Mouse (Mus musculus) A20 (cell line): ENCODE data around the gene E2f4.

ENCODE experiments used
- DNase-seq: peaks from one replicate; pipeline ENCODE4 v3.0.0-alpha.2; 2011; ENCODE audit warnings: low read depth, low spot score

E2f4 gene

DNA sequence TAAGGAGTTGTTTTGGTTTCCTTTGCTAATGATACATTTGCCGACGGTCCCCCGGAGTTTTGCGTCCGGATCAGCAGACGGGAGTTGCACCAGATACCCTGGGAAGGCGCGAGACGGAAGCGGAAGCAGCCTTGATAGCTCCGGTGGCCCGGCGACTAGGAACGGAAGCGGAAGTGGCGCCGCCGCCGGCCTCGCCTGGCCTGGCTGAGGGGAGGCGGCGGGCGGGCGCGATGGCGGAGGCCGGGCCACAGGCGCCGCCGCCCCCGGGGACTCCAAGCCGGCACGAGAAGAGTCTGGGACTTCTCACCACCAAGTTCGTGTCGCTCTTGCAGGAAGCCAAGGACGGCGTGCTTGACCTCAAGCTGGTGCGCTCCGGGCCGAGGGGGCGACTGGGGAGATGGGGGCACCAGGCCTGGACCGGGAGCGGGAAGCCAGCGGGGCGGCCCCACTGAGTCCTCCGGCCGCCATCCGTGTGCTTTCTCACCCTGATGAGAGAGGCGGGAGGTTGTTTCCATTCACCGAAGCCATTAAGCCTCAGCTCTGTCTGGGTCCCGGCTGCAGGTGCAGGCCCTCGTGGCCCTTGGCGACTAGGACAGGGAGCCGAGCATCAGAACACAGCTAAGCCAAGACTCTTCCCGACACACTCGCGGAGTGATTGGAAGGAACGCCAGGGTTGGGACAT is at the start of gene E2f4:
TSS of gene E2f4 (plus strand) at position 153 of the 682 bp plus-strand sequence.
- DNase-seq = peak; percentile 94

DNA sequence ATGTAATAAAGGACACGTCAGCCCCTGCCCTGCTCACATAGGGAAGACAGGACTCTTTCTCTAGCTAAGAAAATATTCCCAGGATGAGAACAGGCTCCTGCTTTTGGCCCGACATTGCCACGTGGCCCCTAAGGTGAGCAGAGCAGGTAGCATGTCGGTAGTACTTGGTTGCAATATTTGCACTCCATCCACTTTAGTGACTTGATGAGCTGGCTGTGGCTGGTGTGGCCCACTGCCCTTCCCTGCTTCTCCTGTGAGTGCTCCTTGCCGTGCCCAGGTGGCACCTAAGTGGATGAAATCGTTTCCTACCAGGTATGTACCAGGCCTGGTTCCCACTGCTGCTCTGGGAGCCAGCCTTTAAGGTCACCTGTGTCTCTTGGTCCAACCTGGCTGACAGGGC is 45.5 kb upstream of the E2f4 start:
- no peak for DNase-seq

DNA sequence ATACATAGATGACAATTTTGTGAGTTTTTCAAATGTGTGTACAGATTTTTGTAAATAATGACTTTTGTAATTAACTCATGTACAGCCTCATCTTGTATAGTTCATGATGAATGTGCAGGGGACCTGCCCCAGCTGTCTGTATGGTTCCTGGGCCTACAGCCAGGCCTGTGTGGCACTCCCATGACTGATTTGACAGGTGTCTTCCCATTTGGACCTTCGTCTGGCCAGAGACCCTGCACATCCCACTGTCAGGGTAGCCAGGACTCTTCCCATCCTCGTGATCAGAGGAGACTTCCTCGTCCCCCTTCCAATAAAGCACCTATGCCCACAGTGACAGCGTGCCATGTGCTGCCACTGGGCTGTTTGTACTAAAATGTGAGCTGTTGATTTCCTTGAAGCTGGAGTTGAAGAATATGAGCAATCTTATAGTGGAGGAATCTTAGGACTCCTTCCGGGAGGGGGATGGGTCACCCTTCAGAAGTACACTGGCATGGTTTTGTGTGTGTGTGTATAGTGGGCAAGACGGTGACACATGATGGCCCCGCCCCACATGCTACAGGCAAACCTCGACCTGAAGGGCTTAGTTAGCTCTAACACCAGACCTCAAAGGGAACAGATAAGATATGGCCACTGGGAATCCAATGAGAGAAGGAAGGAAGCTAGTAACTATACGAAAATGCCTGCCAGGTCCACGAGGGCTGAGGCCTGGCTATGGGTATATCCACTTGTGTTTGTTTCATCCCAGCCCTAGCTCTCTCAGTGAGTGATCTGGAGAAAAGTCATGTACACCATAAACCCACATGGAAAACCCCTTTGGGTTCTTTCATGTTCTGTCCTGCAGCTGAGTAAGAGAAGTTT is 44.6 kb upstream of the E2f4 start:
- no peak for DNase-seq

DNA sequence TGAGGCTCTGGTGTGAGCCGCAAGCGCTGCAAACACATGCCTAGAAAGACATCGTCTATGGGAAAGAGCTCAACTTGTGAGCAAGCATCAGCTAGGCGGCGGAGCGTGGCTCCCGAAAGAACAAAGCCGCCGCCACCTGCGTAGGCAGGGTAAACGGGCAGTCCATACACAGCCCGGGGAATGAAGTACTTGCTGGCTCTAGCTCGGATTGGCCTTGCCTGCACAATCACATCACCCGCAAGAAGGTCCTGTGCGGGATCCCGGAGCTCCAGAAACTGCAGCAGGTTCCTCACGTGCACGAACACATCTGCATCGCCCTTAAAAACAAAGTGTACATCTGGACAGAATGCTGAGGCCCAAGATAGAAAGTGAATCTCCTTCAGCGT is 43.7 kb upstream of the E2f4 start:
- no peak for DNase-seq

DNA sequence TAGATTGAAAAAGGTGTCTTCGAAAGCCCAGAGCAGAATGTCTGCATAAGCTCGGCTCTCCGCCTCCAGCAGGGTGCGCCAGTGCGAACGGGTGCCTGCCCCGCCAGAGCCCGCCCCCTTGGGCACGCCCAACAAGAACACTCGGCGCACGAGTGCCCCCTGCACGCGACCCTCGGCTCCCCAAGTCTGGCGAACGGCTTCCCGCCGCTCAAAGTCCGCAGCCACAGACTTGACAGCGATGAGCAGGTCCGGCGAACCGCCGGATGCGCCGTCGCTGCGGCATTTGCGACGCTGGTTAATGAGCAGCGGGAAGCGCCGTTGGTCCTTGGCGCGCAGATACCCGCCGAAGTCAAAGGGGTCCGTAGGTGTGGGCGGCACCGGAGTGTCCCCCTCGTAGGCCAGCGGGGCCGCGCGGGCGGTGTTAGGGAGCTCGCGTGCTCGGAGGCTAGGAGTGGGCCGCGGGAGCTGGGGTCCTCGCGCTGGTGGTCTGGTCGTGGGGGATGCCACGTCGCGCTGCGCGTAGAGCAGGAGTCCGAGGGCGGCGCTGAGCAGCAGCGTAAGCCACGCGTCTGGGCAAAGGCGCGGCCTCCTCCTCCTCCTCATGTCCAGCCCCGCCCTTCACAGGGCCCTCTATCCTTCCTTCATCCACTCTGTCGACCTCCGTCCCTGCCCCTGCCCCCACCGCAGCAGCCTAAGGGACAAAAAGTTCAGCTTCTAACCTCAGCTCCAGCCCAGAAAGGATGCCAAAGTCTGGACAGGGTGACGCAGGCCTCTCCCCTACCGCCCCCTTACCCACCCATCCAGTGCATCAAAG is 43.1 kb upstream of the E2f4 start:
- peak; percentile 95 for DNase-seq

DNA sequence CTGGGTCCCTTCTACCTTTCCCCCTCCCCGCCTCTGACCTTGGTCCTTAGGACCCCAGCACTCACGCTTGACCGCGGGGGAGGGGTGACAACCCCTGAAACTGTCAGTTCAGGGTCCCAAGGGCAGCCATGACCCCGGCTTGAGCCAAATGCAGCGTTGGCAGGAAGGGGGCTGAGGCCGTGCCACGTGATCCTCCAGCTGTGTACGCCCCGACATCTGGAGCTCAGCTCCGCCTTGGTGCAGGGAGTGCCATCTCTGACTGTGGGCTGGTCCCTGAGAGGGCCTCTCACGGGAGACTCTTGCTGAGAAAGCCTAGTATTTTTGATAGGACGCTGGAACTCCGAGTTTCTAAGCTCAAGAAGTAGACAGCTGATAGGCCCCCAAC is 42.5 kb upstream of the E2f4 start, which contains the start of gene B3gnt9:
TSS of gene B3gnt9 (minus strand) at position 188 of the 385 bp plus-strand sequence.
- peak; percentile 81 for DNase-seq

DNA sequence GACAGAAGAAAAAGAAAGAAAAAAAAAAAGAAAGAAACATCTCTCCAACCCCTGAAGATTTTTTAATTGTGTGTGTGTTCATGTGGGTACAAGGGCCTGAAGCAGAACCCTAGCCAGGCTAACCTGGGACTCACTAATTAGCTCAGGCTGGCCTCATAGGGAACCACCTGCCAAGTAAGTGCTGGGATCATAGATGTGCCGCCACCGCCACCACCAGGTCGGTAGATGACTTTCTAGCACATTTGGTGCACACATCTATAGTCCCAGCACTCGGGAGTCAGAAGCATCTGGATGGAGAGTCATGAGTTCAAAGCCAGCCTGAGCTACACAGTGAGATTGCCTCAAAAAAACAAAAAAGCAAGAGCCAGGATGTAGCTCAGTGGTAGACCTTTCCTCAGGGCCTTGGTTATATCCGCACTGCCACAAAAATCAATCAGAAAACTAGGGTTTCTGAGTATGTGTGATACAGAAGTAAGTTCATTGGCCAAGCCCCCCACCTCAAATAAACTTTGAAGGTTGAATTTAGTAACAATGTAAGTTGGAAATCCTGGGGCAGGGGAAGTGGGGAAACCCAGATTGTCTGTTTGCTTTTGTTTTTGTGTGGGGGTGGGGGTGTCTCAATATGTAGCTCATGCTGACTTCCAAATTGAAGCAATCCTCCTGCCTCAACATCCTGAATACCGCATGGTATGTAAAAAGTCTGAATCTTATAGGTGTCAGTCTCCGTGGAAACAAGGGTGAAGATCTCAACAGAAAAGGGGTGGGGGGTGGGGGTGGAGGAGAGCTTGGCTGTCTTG is 39.9 kb upstream of the E2f4 start:
- no peak for DNase-seq

DNA sequence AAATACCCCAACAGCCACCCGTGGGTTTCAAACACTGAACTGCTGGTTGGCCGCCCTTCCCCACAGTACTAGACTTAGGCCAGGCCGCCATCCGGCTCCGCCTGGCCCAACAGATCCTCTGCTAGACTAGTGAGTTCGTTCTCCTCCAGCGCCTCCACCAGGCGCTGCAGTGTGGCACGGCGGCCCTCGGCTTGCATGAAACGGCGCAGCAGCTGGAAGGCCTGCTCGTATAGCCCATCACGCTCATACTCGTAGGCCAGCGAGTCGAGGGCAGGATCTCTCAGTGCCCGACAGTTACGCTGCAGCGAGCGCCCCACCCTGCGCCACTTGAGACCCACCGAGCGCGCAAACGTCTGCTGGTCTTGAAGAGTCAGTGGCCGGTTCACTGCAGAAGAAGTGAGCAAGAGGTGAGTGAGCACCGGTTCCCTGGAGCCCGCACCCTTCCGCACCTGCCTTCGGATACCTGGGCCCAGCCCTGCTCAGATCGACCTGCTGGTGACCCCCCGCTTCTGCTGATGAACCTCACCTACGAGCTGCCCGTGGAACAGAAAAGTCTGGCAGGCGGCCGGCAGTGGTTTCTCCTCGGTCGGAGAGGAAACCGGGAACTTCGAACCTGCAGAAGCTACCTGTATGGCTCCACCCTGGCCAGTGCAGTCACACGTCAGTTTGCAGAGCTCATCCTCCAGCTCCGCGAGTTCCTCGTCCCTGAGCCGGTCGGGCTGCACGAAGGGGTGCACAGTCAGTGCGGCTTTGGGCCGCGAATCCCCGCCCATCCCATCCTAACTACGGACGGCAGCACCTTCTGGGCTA is 38.3 kb upstream of the E2f4 start:
- DNase-seq = no peak

DNA sequence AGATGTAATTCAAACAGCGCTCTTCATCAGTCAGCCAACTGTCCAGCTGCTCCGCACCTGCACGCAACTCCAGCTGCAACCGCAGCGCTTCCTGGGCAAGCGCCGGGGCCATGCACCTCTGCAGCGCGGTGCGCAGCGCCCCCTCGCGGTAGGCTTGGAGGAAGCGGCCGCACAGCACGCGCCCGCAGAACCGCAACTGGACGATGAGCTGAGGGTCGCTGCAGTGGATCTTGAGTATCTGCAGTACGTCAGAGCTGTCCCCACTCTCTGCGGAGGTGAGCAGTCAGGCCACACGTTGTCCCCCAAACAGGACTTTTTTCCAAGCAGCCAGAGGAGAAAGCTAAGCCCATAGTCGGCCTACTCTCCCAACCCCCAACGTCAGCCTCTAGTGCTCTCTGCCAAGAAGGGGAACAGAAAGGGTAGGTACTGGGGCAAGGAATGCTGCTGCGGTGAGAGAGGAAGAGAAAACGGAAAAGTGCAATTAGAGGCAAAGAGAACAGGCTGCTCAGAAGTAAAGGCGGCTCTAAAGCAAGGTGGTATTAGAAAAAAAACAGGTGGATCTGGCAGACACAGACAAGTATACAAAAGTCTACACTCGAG is 37.6 kb upstream of the E2f4 start:
- peak; percentile 92 for DNase-seq

DNA sequence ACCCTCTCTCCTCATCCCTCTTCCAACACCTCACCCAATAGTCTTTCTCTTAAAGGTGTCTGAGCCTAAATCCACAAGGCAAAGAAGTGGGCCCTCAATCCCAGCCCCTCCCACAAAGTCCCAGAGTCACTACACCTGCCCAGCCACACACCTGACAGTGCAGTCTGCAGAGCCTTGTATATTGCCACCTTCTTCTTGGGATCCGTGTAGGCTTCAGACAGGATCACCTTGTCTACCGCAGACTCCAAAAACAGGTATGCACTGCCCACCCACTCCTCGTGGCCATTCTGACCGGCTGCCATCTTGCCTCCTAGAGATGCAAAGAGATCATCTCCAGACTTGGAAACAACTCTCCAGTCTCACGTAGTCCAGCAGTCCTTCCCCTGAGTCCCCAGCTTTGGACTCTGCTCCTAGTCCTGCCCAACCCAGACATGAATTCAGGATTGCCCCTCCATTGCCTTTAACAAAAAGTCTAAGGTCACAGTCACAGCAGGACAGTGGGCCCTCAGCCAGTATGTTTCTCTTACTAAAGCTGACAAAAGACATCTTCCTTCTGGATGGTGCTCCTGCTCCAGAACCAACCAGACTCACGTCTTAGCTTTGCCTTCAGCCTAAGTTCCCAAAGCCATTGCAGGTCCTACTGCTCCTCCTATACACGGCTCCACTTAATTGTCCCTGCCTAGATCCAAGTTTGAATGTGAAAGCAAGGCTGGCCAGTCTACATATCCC is 36.9 kb upstream of the E2f4 start:
- no peak for DNase-seq

DNA sequence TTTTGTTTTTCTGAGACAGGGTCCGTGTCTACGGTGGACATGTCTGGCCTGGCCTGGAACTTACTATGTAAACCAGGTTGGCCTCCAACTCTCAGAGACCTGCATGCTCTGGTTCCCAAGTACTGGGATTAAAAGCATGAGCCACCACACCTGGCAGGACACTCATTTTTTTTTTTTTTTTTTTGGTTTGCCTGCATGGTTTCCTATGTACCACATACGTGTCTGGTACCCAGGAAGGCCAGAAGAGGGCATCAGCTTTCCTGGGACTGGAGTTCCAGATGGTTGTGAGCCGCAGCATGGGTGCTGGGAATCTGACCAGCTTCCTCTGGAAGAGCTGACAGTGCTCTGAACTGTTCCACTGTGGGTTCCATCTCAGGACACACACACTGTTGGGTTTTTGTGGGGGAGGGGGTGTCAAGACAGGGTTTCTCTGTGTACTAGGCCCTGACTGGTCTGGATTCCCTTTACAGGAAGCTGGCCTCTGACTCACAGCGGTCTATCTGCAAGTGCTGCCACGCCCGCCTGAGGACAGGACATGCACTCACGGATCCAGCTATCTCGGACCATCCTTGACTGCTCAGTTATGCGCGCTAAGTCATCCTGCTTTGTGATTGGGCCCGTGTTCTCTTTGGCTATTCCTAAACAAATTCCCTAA is 36.0 kb upstream of the E2f4 start:
- DNase-seq = no peak

DNA sequence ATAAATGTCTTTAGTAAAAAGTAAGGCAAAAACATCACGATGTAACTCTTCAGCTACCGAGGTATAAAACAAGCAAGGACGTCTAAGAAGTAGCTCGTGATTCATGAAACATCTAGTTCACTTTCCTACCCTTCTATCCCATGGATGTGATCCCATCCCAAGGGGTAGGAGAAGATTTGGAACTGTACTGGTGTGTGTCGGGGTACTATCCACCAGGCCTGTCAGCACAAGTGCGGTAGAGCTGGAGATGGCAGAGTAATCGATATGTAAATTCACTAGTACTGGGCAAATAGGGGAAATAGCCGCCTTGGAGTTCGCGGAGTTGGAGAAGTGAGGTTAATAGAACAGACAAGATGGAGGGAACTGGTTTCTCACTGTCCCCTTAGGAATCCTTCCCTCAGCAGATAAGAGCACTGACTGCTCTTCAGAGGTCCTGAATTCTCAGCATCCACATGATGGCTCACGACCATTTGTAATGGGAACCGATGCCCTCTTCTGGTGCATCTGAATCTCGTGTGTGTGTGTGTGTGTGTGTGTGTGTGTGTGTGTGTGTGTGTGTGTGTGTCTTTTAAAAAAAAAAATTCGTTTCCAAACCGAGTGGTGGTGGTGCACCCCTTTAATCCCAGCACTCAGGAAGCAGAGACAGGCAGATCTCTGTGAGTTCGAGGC is 34.1 kb upstream of the E2f4 start:
- peak; percentile 53 for DNase-seq

DNA sequence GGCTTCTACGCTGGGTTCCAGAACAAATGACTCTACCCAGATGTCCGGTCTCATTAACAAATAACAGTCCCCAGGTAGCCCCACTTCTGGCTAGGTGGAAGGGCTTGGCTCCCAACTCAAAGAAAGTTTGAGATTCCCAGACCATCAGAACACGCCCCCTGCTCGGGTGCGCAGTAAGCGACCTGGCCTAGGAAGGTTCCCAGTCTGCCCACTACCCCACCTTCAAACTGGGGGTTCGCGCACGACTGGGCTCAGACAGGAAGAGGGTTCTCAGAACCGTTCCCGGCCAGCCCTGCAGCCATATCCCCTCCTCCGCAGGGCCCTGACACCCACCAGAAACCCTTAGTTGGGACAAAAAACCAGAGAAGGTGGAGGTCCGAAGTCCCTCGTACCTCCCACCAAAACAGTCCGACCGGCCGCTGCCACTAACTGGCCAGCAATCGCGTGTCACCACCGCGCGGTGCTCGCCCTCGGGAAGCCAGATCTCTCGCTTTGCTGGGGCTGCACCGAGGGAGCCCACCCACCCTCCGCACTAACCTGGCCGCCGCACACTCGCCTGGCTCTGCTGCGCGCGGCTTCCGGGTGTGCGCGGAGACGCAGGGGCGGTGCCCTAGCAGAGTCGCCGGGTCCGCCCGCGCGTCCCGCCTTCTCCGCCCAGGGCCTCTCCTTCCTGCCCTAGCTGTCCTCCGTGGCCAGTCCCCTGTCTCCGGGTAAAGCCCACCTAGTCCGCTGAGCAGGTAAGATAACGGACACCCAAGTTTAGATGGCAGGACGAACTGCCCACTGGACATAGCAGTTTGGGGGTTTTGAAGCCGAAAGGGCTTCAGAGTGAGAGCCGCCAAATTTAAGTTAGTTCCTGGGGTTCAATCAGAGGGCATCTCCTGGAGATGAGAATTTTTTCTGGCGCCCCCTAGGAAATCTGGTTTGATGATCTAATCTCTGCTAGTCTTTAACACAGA is 33.2 kb upstream of the E2f4 start, which contains the start of the genes Tradd and Fbxl8:
TSS of gene Tradd (minus strand) at position 586 of the 959 bp plus-strand sequence.
TSS of gene Fbxl8 (plus strand) at position 625 of the 959 bp plus-strand sequence.
- peak; percentile 90 for DNase-seq

DNA sequence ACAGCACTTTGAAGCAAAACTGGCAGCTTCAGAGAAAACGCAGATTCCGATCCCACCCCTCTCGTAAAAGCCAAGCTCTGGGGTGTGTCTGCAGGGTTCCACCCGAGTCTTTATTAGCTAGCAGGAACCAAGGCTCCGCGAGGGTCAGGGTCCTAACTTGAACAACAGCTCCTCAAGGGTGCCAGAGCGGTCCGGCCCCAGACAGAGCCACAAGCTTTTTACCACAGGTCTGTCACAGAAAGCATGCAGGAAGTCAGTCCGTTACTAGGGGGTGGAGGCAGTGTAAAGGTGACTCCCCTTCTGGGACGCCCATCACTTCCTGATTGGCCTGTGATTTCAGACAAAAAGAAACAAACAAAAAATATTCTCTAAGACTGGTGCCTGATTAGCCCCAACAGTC is 32.3 kb upstream of the E2f4 start:
- DNase-seq = peak; percentile 87

DNA sequence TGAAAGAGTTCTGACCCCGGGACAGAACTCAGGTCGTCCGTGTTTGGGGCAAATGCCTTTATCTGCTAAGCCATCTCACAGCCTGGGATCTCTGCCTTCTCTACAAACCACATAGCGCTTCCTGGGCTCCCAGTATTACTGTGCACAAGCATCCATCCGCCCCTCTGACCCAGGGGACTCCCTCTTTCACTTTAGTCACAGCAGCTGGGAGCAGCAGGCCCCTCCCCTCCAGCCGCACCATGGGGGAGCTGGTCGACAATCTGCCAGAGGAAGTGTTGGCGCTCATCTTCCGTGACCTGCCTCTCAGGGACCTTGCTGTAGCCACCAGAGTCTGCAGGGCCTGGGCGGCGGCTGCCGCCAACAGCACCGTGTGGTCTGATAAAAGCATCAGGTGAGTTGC is 30.7 kb upstream of the E2f4 start:
- DNase-seq = peak; percentile 49

DNA sequence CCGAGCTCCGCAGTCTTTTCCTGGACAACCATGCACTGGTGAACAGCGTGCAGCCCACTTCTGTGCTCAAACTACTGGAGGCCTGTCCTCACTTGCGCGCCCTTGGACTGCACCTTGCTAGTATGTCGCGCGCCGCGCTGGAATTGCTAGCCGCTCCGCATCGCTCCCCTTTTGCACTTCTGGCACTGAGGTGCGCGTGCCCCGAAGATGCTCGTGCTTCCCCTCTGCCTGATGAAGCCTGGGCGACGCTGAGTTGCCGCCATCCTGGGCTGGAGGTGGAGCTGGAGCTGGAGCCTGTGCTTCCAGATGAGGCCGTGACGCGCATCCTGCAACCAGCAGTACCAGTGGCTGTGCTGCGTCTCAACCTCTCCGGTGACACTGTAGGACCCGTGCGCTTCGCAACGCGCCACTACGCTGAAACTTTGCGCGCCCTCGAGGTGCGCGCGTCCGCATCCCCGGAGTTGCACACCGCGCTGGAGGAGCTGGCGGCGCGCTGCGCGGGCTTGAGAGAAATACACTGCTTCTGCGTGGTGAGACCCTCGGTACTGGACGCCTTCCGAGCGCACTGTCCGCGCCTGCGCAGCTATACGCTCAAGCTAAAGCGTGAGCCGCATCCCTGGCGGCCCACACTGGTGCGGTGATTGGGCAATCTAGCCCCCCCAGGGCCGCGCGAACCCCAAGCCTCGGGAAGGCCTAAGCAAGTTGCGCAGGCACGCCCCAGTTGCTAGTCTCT is 29.0 kb upstream of the E2f4 start:
- DNase-seq = no peak
